Mouse (Mus musculus) thymus, postnatal 14 days (tissue): ENCODE measurements around the gene Scamp1.
A peak's percentile ranks its signal among the peaks of the same experiment; 100 is the strongest.

ENCODE experiments used
- DNase-seq: peaks from one replicate; pipeline ENCODE4 v3.0.0; 2021

The Scamp1 gene

DNA sequence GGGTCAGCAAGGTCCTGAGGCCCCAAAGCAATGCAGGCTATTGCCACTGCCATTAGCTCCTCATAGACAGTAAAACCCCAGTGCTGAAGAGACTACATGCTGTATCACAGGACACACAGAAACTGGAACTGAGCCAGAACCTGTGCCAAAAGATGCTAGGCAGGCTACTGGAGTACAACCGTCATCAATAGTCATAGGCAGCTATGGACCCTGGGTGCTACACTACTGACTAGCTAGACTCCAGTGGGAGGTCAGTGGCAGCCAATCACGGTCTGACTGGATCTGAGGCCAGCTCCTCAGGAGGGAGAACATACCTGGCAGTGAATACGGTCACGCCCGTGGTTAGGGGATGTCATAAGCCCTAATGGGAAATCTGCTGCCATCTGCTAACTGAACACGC lies 14.4 kb downstream of the Scamp1 start:
- DNase-seq, result no peak

DNA sequence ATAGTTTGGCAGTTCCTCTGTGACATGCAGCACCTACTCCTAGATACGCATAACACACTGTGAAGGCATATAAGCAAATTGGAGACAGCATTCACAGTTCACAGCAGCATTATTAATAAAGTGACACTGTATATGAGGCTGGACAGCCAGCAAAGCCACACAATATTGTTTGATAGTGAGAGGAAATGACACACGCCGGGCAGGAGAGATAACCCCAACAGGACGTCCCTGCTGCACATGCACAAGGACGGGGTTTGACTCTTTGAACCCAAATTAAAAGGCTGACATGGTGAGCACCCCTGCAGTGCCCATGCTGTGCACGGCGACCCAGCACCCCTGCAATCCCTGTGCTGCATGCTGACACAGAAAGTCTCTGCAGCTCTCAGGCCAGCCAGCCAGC lies 17.5 kb downstream of the Scamp1 start:
- no peak for DNase-seq

GRCm38 (mm10) chr13:94267190-94267589 lies 18.5 kb downstream of the Scamp1 start:
- no peak for DNase-seq

DNA sequence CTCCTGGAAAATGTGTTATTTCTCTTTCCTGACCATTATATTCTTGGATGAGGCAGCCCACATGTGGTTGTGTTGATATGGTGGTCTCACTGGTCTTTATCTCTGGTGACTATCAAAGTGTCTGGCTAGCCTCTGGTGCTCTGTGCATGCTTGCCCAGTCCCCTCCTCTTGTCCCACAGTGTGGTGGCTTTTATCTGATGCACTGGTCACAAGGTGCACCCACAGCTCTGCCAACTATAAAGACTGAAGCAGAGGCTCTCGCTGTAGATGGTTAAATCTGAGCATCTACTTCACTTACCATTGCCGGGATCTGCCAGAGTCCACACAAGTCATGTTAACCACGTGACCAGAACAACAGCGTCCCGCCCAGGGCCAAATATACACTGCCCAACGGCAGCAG lies 19.1 kb downstream of the Scamp1 start:
- DNase-seq, result no peak

GRCm38 (mm10) chr13:94265291-94265690 lies 20.4 kb downstream of the Scamp1 start:
- DNase-seq, result no peak

DNA sequence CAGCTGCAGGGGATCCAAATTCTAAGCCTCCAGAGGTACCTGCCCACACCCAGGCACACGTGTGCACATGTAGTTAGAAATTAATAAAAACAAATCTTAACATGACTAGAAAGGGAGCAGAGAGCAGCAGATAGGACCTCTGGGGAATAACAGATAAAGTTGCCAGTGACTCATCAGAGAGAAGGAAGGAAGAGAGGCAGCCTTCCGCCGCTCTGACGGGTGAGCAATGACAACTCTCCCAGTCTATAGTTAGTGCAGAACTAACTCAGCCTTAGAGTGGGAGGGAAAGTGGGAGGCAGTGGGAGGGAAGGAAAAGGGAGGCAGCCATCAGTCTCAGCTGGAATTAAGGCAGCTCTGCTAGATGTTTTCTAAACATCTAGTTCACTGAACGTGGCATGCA lies 21.7 kb downstream of the Scamp1 start:
- DNase-seq, result no peak

GRCm38 (mm10) chr13:94262551-94262950 lies 23.1 kb downstream of the Scamp1 start:
- no peak for DNase-seq

- DNase-seq, result no peak
Measured at GRCm38 (mm10) chr13:94261624-94262023, 24.0 kb downstream of the Scamp1 start.

DNA sequence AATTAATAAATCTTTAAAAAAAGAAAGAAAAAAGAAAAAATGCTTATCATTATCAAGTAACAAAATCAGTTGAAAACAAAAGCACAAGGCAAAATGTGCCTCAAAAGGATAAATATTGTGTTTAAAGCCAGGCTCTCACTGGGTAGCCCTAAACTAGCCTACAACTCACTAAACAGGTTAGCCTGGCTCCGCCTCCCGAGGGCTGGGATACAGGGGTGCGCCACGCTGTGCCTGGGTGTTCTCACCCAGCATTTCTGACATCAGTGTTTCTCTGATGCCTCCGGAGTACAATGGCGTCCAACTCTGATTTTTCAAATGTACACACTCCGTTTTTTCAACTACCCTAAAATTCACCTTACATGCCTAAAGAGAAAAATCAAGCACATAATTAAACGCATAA lies 24.7 kb downstream of the Scamp1 start:
- no peak for DNase-seq

GRCm38 (mm10) chr13:94259210-94259609 lies 26.4 kb downstream of the Scamp1 start:
- DNase-seq, result no peak

GRCm38 (mm10) chr13:94258530-94258929 lies 27.1 kb downstream of the Scamp1 start:
- no peak for DNase-seq

DNA sequence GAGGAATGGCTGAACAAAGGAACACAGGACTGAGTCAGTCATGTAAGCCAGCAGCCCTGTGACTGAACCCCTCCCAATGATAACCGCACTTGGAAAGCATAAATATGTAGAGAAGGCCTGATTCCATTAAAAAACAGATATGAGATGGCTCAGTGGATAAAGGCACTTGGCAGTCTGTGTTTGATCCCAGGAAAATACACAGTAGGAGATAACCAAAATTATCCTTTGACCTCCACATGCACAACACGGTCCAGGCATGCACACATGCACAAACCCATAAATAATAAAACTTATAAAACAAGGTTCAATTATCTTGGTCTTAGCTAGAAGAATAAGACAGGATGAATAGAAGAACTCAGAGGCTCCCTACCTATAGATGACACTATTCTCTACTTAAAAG lies 27.9 kb downstream of the Scamp1 start:
- no peak for DNase-seq

DNA sequence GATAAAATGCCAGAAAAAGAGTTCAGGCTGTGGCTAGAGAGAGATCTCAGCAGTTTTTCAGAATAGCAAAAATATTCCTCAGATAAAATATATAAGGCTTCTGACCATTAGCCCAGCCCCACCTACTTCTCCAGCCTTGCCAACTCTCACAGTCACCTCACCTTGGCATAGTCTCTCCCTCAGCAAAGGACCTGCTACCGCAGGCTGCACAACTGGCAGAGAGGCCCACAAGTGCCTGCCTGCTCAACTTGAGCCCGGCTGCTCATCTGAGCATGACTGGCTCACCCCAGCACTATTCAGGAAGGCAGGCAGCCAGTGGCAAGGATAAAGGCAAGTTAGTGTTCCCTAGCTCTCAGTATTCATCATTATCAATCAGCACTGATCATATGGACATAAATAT lies 30.5 kb downstream of the Scamp1 start:
- no peak for DNase-seq

GRCm38 (mm10) chr13:94254286-94254685 lies 31.4 kb downstream of the Scamp1 start:
- no peak for DNase-seq

DNA sequence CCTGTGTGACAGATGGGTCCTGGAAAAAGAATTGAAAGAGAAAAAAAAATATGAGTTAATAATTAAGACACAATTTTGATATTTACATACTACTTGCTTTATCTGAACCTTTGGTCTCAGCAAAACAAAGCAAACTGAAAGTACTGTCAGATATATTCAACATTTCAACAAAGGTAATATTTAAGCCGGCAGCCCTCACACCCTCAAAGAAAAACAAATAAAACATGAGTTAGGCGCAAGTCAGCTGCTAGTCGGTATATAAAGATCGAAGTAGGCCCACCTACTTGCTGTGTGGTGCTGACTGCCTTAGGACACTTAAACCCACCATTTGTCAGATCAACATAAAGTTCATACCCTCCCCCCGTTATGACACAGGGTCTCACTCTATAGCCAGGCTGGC lies 32.6 kb downstream of the Scamp1 start:
- DNase-seq, result no peak

DNA sequence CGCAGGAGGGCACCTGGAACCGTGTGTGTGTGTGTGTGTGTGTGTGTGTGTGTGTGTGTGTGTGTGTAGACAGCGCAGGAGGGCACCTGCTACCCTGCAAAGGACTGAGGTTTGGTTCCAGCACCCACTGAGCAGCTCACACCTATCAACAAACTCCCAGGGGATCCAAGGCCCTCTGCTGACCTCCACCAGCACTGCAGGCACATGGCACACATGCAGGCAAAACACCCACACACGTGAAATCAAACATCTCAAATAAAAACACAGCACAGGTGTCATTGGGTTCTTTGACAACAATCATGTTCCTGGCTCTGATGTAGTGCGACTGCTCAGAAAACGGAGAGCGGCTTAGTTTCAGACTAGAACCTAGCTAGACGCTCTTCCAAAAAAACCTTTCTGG lies 34.9 kb downstream of the Scamp1 start:
- DNase-seq, result peak; percentile 6

DNA sequence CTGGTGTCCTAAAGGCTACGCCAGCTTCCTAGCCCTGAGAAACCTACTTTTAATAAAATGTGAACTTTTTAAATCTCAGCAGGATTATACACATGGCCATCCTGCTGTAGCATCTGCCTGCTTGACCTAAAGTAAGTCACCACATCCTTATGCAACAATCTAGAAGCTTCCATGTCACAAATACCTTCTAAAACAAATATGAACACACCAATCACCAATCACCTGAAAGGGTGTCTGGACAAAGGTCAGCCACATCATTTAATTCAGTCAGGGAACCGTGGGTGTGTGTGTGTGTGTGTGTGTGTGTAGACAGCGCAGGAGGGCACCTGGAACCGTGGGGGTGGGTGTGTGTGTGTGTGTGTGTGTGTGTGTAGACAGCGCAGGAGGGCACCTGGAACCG lies 35.5 kb downstream of the Scamp1 start:
- DNase-seq, result no peak

GRCm38 (mm10) chr13:94242897-94243296 lies 42.8 kb downstream of the Scamp1 start:
- no peak for DNase-seq

DNA sequence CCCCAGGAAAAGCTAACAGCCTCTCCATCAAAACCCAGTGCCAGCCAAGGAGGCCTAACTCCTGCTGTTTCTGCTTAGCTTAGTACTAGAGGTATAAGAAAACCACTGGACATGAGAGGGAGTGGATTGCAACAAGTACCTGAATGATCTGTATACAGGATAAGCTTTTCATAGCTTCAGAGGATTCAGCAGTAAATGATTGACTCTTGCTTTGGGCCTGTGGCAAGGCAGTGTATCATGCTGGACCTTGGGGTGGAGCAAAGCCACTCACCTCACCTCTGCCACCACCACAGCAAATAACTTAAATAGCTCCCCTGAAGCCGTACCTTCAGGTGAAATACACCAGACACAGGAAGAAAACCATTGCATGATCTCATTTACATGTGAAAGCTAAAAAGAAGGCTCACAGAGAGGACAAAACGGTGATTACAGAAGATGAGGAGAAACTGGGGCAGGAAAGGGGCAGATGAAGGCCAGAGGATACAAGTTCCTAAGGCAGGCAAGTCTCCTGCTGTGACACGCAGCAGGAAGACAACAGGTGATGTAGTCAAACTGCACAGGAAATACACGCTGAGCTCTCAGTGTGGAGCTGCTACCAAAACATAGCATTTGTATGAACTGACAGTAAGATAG lies 43.6 kb downstream of the Scamp1 start:
- DNase-seq, result no peak

GRCm38 (mm10) chr13:94240873-94241272 lies 44.8 kb downstream of the Scamp1 start:
- DNase-seq, result no peak

DNA sequence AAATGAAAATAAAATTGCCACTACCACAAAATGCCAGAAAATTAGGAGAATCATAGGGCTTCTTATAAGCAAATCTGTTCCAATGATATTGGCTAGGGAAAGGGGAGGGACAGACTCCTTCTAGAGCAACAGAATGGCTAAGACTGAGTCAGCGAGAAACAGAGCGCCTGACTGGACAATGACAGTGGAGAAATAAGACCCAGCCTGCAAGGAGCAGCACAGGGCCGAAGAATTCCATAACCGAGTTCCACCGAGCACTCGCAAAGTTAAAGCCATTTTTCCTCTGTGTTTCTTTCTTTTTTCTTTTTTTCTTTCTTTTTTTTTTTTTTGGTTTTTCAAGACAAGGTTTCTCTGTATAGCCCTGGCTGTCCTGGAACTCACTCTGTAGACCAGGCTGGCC lies 45.5 kb downstream of the Scamp1 start:
- DNase-seq, result no peak

DNA sequence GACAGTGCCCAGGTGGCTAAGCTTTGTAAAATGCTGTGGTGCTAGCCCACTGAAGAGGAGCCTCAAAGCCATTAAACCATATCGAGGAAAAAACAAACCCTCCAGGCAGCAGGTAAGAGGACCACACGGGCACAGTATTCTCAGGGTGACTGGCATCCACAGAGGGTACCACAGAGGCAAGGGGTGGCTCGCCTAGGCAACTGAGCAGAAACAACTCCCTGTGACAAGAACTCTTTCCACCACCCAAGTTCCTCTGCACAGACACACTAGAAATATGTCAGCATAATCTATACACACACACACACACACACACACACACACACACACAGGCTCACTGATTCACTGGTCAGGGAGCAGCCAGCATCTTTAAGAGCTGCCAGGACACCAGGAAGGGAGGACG lies 46.2 kb downstream of the Scamp1 start:
- DNase-seq, result no peak

- DNase-seq, result no peak
Measured at GRCm38 (mm10) chr13:94231871-94232270, 53.8 kb downstream of the Scamp1 start.

GRCm38 (mm10) chr13:94224717-94225705 lies 60.6 kb downstream of the Scamp1 start:
- DNase-seq, result no peak
